Mouse (Mus musculus) spleen, embryonic (tissue): ENCODE measurements around the gene Dio1.

ENCODE experiments used
- CTCF ChIA-PET: fragments of 350-600 bp; sonication (Branson Sonifier 250); formaldehyde crosslinking; loops from one replicate; lab custom pipeline; 2022; lab: Charles Lee

Gene Dio1

DNA sequence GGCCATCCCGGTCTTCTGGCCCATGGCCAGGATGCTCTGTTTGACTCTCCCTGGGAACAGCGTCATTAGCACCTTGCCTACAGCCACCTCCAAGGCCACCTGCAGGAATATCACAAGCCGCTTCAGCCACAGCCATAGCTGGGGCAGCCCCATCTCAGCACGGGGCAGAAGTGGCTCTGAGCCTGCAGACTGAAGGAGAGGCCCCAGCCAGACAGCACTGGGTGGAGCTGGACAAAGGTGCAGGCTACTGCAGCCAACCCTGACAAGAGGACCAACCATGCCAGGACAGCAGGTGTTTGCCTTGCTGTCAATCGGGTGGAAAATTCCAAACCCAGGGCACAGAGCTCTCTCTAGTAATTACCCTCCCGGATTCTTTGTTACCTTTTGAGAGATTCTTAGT lies at the start of gene Dio1:
Gene Dio1, minus strand, starts transcription at position 204 of the 400 bp plus-strand sequence.
- CTCF ChIA-PET, result no interaction called here

DNA sequence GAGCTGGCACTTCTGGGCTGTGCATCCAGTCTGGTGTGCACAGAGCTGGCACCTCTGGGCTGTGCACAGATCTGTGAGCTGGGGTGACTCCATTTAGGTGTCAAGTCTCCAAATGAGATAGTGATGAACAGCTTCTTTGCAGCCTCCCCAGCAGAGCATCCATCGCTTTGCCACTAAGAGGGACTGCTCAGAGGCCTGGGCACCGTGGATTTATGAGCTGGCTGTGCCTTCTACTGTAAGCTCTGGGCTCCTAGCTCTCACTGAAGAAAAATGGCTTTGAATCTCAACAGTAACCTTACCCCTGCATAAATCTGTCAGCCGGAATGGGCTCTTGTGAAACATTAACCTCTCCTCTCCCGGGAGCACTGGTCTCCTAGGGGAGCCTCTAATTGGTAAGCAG lies 47.6 kb upstream of the Dio1 start:
- CTCF ChIA-PET, result no interaction called here

DNA sequence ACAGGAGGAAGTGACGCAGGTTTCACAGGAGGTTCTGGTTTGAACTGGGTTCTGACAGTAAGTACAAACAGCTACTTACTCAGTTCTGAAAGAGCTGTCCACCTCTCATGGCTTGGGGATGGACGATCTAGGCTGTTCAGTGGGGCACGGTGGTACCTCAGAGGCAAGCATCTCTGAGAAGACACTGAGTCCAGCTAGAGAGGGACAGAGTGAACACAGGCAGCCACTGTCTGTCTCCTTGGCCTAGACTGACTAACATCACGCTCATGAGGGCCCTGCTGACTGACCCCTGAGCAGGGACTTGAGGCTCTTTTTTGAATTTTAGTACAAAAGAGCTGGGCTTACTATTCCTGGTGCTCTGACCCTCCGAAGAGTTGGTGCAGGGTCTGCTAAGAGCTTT lies 47.2 kb upstream of the Dio1 start:
- CTCF ChIA-PET, result no interaction called here

DNA sequence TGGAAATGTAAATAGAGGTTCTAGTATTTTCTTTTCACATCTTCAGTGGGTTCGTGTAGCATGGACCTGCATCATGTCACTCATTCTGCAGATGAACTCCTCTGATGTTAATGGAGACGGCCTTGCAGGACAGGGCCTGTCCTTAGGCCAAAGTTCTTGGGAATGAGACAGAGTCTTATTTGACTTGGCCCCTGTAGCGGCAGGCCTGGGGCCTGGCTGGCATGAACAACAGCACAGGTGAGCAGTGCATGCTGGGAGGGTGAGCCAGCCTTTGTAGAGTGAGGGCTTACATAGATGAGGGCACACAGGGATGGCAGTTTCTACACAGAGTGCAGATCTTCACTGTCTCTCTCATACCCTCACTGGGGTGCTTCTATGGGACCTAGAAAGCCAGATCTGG lies 46.6 kb upstream of the Dio1 start:
- CTCF ChIA-PET, result no interaction called here

DNA sequence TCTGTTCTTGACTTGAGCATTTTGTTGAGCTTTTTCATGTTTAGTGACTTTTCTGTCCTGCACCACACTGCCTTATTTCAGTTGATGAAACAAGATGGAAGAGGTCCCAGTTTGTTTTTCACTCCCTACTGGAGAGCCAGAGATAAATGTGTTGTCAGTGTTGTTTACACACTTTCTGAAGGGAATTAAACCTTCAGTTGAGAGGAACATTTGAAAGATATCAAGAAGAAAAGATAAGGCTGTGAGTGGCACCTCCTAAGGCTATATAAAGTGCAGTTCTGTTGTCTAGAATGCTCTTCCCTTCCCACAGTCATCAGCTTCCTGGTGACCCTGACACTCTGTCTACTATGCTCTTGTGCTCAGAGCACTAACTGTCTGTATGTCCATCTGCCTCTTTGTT lies 44.4 kb upstream of the Dio1 start:
- CTCF ChIA-PET, result no interaction called here

DNA sequence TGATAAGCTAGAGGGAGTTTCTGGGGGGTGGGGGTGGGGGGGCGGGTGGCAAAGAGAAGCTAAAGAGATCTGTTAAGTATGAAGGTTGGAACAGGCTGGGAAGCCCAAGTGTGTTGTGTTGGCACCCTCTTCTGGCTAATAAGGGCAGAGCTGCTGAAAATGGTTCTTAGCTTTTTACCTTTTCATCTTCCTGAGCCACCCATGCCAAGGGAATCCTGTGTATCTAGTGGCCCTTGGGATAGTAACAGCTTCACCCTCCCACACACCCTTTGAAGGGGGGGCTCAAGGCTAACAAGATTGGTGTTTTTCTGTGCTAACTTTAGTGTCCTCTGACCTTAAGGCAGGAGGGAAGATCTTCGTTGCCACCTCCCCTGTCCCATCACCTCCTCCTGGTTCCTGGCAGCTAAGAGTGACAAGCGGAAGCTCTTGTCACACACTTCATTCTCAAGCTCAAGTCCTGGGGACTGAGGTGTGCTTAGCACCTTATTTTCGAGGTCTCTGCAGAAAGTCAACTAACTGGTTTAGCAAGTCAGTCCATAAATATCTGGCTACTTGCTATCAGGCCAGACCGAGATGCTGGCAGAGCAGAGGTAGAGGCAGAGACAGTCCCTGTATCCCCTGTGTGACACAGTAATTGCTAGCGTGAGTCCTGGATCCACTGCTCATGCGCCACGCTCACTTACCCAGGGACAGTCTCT lies 42.5 kb upstream of the Dio1 start:
- CTCF ChIA-PET, result interaction anchor here (0.7 to 1.0 kb wide), 2 partner anchors 98 to 100 kb away, joined by 4 to 6 read pairs; no protein-coding TSS in a partner anchor

DNA sequence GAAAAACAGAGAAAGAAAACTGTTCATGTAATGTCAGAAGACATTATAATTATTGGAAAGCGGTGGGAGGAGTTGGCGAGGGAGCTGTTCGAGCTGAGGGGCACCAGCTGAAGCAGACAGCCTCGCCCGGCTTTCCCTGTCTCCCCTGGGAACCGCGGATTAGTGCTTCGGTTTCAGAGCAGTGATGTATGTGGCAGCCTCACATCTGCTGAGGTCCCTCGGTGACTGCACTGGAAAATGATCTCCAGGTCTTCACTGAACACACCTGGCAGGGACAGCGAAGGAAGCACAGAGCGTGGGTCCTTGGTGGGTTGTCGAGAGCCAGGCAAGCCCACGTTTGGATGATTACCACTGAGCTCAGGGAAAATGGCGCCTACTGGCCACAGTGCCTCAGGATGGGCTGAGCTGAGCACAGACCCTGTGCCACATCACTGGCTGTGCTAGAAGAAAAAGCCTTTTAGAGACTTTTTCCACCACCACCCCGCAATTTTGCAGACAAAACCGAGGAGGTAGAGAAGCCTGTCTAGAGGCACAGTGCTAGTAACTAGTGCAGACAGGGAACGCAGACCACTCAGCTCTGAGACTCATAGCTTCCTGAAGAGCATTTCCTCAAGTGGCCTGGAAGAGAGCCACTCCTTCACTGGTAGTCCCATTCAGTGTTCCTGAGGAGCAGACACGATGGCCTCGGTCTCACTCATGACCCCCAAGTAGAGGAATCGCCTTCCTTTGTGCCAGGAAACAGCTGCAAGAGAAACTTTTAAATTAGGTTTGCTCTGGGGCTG lies 41.8 kb upstream of the Dio1 start:
- CTCF ChIA-PET, result interaction anchor here (0.7 to 1.0 kb wide), 2 partner anchors 97 to 99 kb away, joined by 4 to 6 read pairs; no protein-coding TSS in a partner anchor

DNA sequence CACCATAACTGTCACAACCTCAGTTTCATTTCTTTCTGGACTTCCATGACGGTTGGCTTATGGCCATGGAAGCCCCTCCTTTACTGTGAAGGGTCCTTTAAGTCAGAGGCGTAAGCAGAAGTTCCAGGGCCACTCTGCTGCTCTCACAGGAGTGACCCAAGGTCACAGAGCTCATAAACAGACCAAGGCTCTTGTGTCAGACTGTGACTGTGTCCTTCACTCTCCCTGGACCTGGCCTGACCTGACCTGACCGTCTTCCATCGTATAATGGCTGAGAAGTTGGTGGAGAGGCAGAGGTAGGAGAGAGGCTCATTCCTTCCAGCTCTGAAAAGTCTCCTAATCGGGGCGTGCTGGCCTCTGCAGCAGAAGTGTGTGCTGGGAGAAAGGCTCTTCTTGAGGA lies 40.3 kb upstream of the Dio1 start:
- CTCF ChIA-PET, result interaction anchor here (0.7 kb wide), 1 partner anchor 36 kb away, joined by 3 read pairs; no protein-coding TSS in a partner anchor

DNA sequence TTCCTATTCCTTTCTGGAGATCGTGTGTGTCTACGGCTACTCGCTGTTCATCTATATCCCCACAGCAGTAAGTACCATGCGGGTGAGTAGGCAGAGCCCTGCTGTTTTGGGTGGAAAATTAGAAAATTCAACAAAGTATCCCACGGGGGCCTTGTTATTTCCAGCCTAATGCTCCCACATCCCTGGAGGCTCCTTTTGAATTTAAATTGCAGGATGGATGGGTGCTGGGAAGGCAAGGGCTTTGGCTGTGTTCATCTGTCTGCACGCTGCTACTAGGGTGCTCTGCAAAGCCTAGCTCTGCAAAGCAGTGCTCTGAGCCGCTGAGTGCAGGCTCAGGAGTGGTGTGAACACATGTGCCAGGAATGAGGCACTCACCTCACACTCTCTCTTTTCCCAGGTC lies 37.6 kb upstream of the Dio1 start:
- CTCF ChIA-PET, result no interaction called here

DNA sequence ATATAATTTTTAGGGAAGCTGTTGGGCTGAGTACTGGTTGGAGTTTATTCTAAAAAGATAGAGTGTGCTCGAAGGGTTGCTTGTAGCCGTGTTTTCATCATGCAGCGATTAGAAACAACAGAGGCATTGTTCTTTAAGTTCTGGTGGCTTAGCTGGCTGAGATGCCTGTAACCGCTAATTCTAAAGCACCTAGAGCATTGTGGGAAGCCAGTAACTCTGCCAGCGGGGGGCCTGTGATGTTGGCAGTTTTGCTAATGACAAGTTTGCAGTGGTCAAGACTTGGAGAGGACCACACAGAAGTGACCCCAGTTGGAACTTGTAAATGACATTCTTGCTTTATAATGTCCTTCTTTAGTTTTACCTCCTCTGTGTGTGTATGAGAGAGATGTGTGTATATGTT lies 34.4 kb upstream of the Dio1 start:
- CTCF ChIA-PET, result interaction anchor here (0.9 kb wide), 1 partner anchor 17 kb away, joined by 3 read pairs; no protein-coding TSS in a partner anchor

DNA sequence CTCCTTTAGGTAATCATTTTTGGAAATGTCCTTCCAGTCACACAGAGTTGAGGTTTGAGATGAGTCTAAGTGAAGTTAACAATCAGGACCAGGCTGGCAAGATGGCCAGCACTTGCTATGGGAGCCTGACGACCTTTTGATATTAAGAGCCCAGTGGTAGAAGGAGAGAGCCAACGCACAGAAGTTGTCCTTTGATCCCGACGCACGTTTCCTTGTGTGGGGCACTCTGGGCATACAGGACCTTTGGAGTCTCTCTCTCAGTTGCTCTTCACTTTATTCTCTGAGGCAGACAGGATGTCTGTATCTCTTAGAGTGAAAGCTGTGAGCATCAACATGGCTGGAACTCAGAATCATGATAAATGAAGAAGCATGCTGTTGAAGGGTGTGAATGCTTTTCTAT lies 30.5 kb upstream of the Dio1 start:
- CTCF ChIA-PET, result no interaction called here

DNA sequence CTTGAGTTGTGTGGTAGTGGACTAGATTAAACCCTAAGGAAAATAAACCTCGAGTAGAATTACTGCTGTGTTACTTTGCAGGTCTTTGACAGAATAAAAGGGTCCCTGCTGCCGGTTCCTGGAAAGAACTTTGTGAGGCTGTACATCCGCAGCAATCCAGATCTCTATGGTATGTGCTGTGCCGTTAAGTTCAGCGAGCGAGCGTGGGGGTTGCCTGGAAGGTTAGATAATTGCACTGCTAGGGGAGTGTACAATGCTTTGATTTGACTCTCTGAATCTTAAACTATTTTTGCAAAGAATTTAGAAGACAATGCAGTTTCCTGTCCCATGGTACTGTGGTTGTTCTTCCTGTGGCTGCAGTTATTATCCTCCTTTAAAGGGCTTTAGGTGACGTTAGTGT lies 29.4 kb upstream of the Dio1 start:
- CTCF ChIA-PET, result no interaction called here

DNA sequence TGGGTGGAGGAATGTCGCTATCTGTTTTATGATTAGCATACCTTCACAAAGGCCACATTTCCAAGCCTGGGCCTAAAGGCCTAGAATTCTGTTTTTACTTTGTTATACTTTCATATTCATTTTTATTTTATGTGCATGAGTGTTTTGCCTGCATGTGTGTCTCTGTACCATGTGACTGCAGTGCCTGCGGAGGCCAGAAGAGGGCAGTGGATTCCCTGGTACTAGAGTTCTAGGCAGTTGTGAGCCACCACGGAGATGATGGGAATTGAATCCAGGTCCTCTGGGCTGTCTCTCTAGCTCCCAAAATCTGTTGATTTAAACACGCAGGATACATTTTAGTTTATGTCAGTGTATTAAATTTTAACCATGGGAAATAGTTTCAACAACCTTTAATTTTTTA lies 26.5 kb upstream of the Dio1 start:
- CTCF ChIA-PET, result interaction anchor here (0.7 kb wide), 1 partner anchor 14 kb away, joined by 4 read pairs; no protein-coding TSS in a partner anchor

DNA sequence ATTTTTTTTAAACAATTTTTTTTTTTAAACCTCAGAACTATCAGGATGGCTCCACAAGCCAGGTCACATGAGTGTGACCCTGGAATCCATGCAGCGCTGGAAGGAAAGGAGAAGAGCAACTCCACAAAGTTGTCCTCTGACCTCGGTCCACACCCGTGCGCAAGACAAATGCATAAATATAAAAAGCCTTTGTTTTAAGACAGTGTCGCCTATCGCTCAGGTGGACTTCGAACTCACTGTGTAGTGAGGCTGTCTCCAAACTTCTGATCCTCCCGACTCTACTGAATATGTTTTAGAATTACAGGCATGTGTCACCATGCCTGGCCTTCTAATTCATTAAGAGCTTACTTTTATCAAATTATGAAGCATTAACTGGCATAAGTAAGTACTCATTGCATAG lies 21.6 kb upstream of the Dio1 start:
- CTCF ChIA-PET, result no interaction called here

DNA sequence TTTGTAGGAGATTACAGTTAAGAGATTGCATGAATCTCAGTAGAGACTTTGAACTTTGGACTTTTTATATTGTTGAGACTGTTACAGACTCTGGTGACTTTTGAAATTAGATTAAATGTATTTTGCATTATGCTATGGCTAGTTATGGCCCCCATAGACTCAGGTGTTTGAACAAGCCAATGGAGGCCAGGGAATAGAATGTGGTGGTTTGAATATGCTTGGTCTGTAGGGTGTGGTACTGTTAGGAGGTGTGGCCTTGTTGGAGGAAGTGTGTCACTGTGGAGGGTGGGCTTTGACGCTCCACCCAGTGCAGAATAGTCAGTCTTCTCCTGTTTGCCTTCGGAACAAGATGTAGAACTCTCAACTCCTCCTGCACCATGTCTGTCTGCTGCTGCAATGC lies 16.1 kb upstream of the Dio1 start:
- CTCF ChIA-PET, result no interaction called here

DNA sequence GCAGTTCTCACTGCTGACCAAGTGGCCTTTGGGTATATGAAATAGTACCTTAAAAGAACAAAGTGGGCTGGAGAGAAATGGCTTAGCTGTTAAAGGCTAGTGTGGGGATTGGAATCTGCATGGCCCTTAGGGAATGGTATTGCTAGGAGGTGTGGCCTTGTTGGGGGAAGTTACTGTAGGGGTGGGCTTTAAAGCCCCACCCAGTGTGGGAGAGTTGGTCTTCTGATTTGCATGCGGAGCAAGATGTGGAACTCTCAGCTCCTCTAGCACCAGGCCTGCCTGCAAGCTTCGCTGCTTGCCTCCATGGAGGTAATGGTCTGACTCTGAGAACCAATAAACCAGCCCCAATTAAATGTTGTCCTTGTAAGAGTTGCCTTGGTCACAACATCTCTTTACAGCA lies 14.1 kb upstream of the Dio1 start:
- CTCF ChIA-PET, result no interaction called here

DNA sequence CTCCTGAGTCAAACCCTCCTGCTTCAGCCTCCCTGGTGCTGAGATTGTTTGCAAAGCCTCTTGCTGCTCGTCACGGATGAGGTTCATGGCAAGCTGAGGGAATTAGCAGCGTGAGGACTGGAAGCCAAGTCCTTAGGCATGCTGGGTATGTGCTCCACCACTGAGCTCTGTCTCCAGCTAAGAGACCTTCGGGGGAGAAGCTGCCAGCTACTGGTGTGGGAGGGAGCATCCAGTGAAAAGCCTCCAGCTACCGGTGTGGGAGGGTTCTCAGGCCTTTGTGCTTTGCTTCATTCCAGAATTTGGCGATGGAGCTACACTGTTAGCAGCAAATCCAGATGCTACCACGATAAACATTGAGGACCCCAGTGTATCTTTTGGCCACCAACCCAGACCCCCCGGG lies 11.7 kb upstream of the Dio1 start:
- CTCF ChIA-PET, result interaction anchor here (0.7 kb wide), 1 partner anchor 12 kb away, joined by 3 read pairs; no protein-coding TSS in a partner anchor

DNA sequence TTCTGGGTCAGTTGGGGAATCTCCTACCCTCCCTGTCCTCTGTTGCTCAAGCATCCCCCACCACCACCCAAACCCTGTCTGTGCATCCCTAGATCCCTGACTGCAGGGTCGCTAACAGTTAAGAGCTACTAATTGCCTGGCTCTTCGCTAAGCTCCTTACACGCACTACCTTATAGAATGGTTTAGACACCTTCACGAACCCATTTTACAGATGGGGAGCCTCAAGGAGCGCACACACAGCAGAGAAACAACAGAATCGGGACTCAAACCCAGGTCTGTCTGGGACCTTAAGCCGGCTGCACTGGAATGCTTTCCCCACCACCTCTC lies 7.5 kb upstream of the Dio1 start:
- CTCF ChIA-PET, result no interaction called here

DNA sequence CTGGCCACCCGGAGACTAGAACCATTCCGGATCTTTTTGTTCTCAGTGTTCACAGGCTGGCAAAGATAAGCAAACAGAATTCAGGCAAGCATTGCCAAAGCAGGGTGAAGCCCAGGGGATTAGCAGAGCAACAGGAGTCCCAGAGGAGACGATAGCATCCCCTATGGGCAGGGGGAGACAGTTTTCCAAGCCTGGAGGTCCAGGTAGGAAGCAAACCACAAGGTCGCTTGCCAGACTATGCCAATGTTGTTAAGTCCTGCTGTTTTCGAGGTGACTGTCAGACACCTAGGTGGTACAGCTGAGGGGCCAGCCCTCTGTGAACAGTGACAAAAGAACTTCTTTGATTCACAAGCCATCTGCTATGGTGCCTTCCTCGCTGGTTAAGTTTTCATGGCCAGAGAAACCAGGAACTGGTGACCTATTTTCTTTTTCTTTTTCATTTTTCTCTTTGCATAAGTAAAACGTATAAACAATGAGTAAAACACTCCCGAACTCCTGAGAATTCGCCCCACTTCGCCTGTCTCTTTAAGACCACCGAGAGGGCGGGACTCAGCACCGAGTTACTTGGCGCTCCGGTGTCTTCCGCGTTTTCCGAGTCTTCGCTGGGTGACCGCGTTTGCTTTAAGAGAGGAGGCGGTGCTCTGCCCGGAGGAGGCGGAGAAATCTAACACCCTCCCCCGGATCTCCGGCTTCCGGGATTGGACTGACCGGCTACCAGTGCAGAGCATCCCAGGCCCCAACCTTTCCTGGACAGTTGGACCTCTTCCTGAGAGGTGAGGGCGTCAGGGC lies 6.9 kb upstream of the Dio1 start, which contains the start of gene Yipf1:
Gene Yipf1, plus strand, starts transcription at position 674 of the 789 bp plus-strand sequence.
- CTCF ChIA-PET, result interaction anchor here (1.0 kb wide), 1 partner anchor 404 kb away, joined by 3 read pairs; no protein-coding TSS in a partner anchor

DNA sequence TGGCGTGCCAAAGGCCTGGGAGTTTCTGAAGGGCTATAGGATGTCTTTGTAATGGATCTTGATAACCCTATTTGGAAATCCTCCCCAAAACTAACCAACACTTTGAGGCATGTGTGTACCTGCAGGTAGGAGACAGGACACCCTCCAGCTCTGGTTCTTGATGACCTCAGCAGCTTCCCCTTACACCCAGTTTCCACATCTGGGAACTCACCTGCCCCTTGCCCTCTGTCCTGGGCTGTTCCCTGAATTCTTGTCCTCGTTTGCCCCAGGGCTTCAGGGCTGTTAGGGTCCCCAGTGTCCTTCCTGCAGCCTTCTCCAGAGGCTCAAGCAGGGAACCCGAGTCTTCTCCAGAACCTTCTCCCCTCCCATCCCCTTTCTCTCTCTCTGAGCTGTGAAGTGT lies 3.4 kb downstream of the Dio1 start:
- CTCF ChIA-PET, result no interaction called here

DNA sequence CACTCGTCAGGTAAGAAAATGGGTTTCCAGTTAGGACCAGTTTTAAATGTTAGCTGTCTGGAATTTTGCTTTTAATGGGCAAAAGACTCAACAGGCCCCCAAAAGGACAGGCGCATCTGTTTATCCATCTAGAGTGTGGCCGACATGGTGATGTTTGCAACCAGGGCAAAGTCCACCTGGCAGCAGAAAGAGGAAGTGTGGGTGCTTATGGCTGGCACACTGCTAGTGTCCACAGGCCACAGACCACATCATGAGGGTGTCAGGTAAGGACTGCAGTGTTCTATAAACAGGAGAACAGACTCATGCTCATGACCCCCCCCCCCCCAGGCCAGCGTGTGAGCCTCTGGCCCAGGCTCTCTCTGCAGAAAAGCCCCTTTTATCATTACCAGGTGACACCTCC lies 4.1 kb downstream of the Dio1 start:
- CTCF ChIA-PET, result no interaction called here

DNA sequence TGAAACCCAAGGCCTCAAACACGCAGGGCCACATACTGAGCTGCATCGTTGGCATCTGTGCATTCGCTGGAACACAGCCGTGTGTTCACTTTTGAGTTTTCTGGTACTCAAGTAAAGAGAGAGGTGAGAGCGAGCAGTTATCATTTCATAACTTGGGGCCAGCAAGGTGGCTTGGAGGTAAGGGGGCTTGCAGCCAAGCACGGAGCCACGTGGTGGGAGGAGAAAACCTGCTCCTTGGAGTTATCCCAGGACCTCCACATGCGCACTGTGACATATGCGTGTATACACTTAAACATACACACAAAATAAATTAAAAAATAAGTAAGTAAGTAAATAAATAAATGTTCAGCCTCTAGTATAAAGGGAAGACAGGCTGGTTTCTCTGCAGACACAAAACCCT lies 4.7 kb downstream of the Dio1 start:
- CTCF ChIA-PET, result no interaction called here
